Mouse (Mus musculus): Measurements from ENCODE around the gene Parm1. TPM values are rescaled to one million over a fixed set of nuclear protein-coding genes. Genes with fewer than 3 reads are reported as not detected.

The Parm1 gene
- polyA plus RNA-seq, 1 experiment from 2014 or later, result 18.9 TPM

- Histone ChIP-seq H3K36me3 (no peaks in the 10 kb centered on the region), H3K4me2 (no peak overlapping the region), H3K27ac (no peak overlapping the region), H3K9me3 (no peaks in the 10 kb centered on the region), H3K4me1 (peaks cover 5% of the 10 kb centered on the region; the same call in 1 of the 2 replicates), H3K27me3 (no peaks in the 10 kb centered on the region), H3K9ac (no peak overlapping the region), H3K4me3 (no peak overlapping the region)
- 90% methylated on average over 3 of the region's 3 CpGs for WGBS
- no peak for ATAC-seq (ENCODE audit: insufficient number of reproducible peaks, insufficient read depth, low FRiP score, low TSS enrichment, low read depth)
Measured at GRCm38 (mm10) chr5:91611589-91611988, 94.2 kb downstream of the Parm1 start.

GRCm38 (mm10) chr5:91617331-91618233 lies 100.2 kb downstream of the Parm1 start:
- ATAC-seq (ENCODE audit: insufficient number of reproducible peaks, insufficient read depth, low FRiP score, low TSS enrichment, low read depth), result no peak
- no peak overlapping the region for H3K4me2 ChIP-seq
- peaks cover 7% of the 10 kb centered on the region; the same call in 1 of the 2 replicates for H3K4me1 ChIP-seq
- H3K4me3 ChIP-seq, result no peak overlapping the region
- no peaks in the 10 kb centered on the region for H3K27me3 ChIP-seq
- H3K36me3 ChIP-seq, result no peaks in the 10 kb centered on the region
- no peak overlapping the region for H3K9ac ChIP-seq
- H3K9me3 ChIP-seq, result no peaks in the 10 kb centered on the region
- no peak overlapping the region for H3K27ac ChIP-seq
- 83% methylated on average over 11 of the region's 11 CpGs for WGBS

- 78% methylated on average over 4 of the region's 4 CpGs for WGBS
Measured at GRCm38 (mm10) chr5:91618661-91619173, 101.3 kb downstream of the Parm1 start.

GRCm38 (mm10) chr5:91621197-91621596 lies 103.8 kb downstream of the Parm1 start:
- Histone ChIP-seq H3K27ac (no peak overlapping the region), H3K27me3 (no peaks in the 10 kb centered on the region), H3K9ac (no peak overlapping the region), H3K4me2 (no peak overlapping the region), H3K9me3 (no peaks in the 10 kb centered on the region), H3K4me3 (no peak overlapping the region), H3K36me3 (no peaks in the 10 kb centered on the region), H3K4me1 (peaks cover 5% of the 10 kb centered on the region; the same call in 1 of the 2 replicates)
- no peak for ATAC-seq (ENCODE audit: insufficient number of reproducible peaks, insufficient read depth, low FRiP score, low TSS enrichment, low read depth)
- WGBS, result 93% methylated on average over 6 of the region's 6 CpGs

More at GRCm38 (mm10) chr5:91618661-91619173, 101.3 kb downstream of the Parm1 start:
- Histone ChIP-seq H3K27ac (no peak overlapping the region), H3K4me2 (no peak overlapping the region), H3K36me3 (no peaks in the 10 kb centered on the region), H3K9me3 (no peaks in the 10 kb centered on the region), H3K9ac (no peak overlapping the region), H3K27me3 (no peaks in the 10 kb centered on the region), H3K4me3 (no peak overlapping the region), H3K4me1 (peaks cover 7% of the 10 kb centered on the region; the same call in 1 of the 2 replicates)
- ATAC-seq (ENCODE audit: insufficient number of reproducible peaks, insufficient read depth, low FRiP score, low TSS enrichment, low read depth), result no peak

GRCm38 (mm10) chr5:91626823-91627222 lies 109.4 kb downstream of the Parm1 start:
- Histone ChIP-seq H3K9me3 (no peaks in the 10 kb centered on the region), H3K27me3 (no peaks in the 10 kb centered on the region), H3K4me3 (no peak overlapping the region), H3K9ac (no peak overlapping the region), H3K36me3 (no peaks in the 10 kb centered on the region), H3K27ac (no peak overlapping the region), H3K4me2 (no peak overlapping the region), H3K4me1 (no peaks in the 10 kb centered on the region)
- WGBS, result 92% methylated on average over 7 of the region's 7 CpGs
- ATAC-seq (ENCODE audit: insufficient number of reproducible peaks, insufficient read depth, low FRiP score, low TSS enrichment, low read depth), result no peak

GRCm38 (mm10) chr5:91629472-91629871 lies 112.1 kb downstream of the Parm1 start:
- no peak overlapping the region for H3K27ac ChIP-seq
- no peak overlapping the region for H3K9ac ChIP-seq
- H3K9me3 ChIP-seq, result no peaks in the 10 kb centered on the region
- no peaks in the 10 kb centered on the region for H3K4me1 ChIP-seq
- WGBS, result 61% methylated on average over 5 of the region's 5 CpGs
- H3K4me2 ChIP-seq, result no peak overlapping the region
- no peaks in the 10 kb centered on the region for H3K27me3 ChIP-seq
- no peaks in the 10 kb centered on the region for H3K36me3 ChIP-seq
- H3K4me3 ChIP-seq, result no peak overlapping the region
- ATAC-seq (ENCODE audit: insufficient number of reproducible peaks, insufficient read depth, low FRiP score, low TSS enrichment, low read depth), result no peak

DNA sequence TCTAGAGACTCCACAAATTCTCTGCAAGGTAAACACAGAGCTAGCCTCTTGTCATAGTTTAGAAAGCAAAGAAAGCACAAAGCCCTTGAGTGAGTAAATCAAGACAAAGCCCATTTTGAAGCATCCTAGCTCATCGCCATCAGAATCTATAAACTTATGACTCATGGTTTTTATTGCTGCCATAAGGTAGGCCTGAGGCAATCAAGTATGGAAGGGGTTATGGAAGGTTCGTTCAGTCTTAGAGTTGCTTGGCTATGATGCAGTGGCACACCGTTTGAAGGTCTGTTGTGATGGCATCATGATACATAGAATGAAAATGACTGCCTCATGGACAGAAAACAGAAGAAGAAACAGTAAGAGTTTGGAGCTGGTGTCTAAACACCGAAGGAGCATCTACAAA lies 133.9 kb downstream of the Parm1 start:
- Histone ChIP-seq H3K27me3 (no peaks in the 10 kb centered on the region), H3K4me3 (no peak overlapping the region), H3K9me3 (no peaks in the 10 kb centered on the region), H3K4me2 (no peak overlapping the region), H3K9ac (no peak overlapping the region), H3K27ac (no peak overlapping the region), H3K36me3 (no peaks in the 10 kb centered on the region), H3K4me1 (0 out of 2 replicates have a peak, but pooled peaks cover 5% of the 10 kb centered on the region)
- 80% methylated on average over 4 of the region's 4 CpGs for WGBS
- no peak for ATAC-seq (ENCODE audit: insufficient number of reproducible peaks, insufficient read depth, low FRiP score, low TSS enrichment, low read depth)

DNA sequence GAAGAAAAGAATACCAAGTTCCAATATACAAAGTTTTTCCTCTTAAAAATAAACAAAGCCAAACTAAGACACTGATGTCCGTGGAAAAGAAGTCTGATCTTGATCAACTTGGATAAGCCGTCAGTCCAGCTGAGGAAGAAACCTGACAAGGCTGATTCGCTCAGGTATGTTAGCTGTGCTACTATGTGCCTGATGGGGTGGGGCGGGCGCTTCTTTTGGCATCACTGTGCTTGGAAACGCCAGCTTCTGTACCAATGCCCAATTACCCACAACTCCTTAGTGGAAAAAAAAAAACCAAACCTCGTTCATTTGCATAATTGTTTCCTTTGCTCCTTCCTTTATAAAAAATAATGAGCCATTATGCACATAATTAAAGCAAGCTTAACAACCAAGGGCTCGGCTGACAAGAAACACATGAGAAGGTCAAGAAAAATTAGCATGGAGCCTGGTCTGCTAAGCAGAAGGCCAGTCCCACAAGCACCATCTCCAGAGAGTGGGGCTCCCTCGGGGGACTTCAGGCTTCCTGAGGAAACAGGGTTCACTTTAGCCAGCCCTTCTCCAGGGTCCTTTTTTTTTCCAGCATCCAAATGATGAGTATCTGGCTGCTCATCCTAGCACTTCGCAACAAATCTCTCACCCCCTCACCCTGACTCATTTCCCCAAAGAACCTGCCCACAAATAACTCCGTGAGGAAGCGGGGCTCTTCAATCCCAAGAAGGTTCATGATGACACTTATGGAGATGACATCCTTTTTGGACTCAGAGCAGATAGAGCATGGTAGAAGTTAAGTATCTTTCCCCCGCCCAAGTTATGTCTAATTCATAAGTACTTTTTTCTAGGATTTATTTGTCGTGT lies 135.9 kb downstream of the Parm1 start:
- Histone ChIP-seq H3K27me3 (no peaks in the 10 kb centered on the region), H3K4me3 (no peak overlapping the region), H3K9ac (no peak overlapping the region), H3K36me3 (no peaks in the 10 kb centered on the region), H3K27ac (no peak overlapping the region), H3K9me3 (no peaks in the 10 kb centered on the region), H3K4me1 (0 out of 2 replicates have a peak, but pooled peaks cover 5% of the 10 kb centered on the region), H3K4me2 (no peak overlapping the region)
- ATAC-seq (ENCODE audit: insufficient number of reproducible peaks, insufficient read depth, low FRiP score, low TSS enrichment, low read depth), result no peak
- 59% methylated on average over 14 of the region's 14 CpGs for WGBS

DNA sequence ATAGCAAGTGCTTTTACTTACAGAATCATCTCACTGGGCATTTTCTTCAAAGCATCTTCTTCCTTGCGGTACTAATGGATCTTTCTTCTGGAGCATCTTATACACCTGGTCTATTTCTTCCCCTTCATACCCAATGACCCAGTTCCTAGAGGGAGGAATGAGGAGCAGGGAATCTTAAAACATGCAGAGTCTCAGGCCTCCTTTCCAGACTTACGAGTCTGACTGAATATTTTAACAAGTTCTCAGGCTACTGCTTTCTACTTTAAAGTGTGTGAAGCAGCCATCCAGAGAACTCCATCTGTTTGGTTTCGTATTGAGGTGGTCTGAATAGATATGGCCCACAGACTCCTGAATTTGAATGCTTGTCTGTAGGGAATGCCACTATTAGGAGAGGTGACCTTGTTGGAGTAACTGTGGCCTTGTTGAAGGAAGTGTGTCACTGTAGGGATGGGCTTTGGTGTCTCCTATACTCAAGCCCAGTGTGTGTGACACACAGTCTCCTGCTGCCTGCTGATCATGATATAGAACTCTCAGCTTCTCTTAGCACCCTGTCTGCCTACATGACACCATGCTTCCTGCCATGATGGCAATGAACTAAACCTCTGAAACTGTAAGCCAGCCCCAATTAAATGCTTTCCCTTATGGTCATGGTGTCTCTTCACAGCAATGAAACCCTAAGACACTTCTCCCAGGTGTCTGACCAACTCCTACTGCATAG lies 137.1 kb downstream of the Parm1 start:
- no peak for ATAC-seq (ENCODE audit: insufficient number of reproducible peaks, insufficient read depth, low FRiP score, low TSS enrichment, low read depth)
- 86% methylated on average over 3 of the region's 3 CpGs for WGBS

DNA sequence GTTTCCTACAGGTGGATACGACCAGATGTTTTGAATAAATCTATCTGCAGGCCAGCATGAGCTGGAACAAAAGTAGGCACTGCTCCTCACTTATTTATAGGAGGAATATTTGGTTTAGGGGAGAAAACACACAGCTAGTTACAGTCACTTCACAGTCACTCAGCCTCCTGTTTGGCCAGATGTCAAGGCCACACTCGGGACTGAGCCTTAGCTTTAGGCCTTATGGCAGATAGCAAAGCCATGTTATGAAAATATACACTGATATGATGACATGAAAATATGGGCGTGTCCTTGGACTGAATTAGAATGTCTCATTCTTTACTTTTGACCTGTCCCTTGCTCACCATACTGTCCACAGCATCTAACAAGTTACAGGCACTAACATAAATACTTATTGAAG lies 137.8 kb downstream of the Parm1 start:
- ATAC-seq (ENCODE audit: insufficient number of reproducible peaks, insufficient read depth, low FRiP score, low TSS enrichment, low read depth), result no peak
- no peak overlapping the region for H3K4me3 ChIP-seq
- no peak overlapping the region for H3K27ac ChIP-seq
- H3K36me3 ChIP-seq, result no peaks in the 10 kb centered on the region
- no peaks in the 10 kb centered on the region for H3K27me3 ChIP-seq
- H3K9me3 ChIP-seq, result no peaks in the 10 kb centered on the region
- no peak overlapping the region for H3K4me2 ChIP-seq
- H3K9ac ChIP-seq, result no peak overlapping the region
- H3K4me1 ChIP-seq, result 0 out of 2 replicates have a peak, but pooled peaks cover 5% of the 10 kb centered on the region
- WGBS, result 67% methylated on average over 3 of the region's 3 CpGs

More for the DNA sequence above, 137.1 kb downstream of the Parm1 start:
- Histone ChIP-seq H3K4me1 (0 out of 2 replicates have a peak, but pooled peaks cover 5% of the 10 kb centered on the region), H3K4me2 (no peak overlapping the region), H3K9me3 (no peaks in the 10 kb centered on the region), H3K36me3 (no peaks in the 10 kb centered on the region), H3K27ac (no peak overlapping the region), H3K9ac (no peak overlapping the region), H3K4me3 (no peak overlapping the region), H3K27me3 (no peaks in the 10 kb centered on the region)

- H3K4me3 ChIP-seq, result no peak overlapping the region
- H3K36me3 ChIP-seq, result no peaks in the 10 kb centered on the region
- no peak overlapping the region for H3K9ac ChIP-seq
- no peak for ATAC-seq (ENCODE audit: insufficient number of reproducible peaks, insufficient read depth, low FRiP score, low TSS enrichment, low read depth)
- H3K27ac ChIP-seq, result no peak overlapping the region
- H3K4me2 ChIP-seq, result no peak overlapping the region
- no peaks in the 10 kb centered on the region for H3K4me1 ChIP-seq
- no peaks in the 10 kb centered on the region for H3K9me3 ChIP-seq
- no peaks in the 10 kb centered on the region for H3K27me3 ChIP-seq
- 83% methylated on average over 1 of the region's 1 CpGs for WGBS
Measured at GRCm38 (mm10) chr5:91662715-91663114, 145.3 kb downstream of the Parm1 start.
